Mouse (Mus musculus): ENCODE measurements at regions not wholly inside any gene's neighbourhood (a gene's known extent, or its start where the extent isn't known, plus 50 kb on each side); places are given as distances from the start of the nearest gene placed in this dataset.

- WGBS = 83% methylated on average over 6 of the region's 6 CpGs
- H3K27ac ChIP-seq (ENCODE audit: low read depth, low read length) = no peak overlapping the region
- no peaks in the 10 kb centered on the region for H3K4me1 ChIP-seq (ENCODE audit: control insufficient read depth, insufficient read depth, low read length)
- ATAC-seq (ENCODE audit: insufficient read depth, low FRiP score, low TSS enrichment) (0 out of 2 replicates have a peak, but pooled peaks have one; percentile 23), DNase-seq (ENCODE audit: low spot score) (no peak)
- H3K9ac ChIP-seq (ENCODE audit: low read length) = no peak overlapping the region
- no peak overlapping the region for H3K4me3 ChIP-seq (ENCODE audit: low read depth, low read length)
- no peaks in the 10 kb centered on the region for H3K27me3 ChIP-seq (ENCODE audit: control insufficient read depth, insufficient read depth, low read length)
- no peaks in the 10 kb centered on the region for H3K9me3 ChIP-seq (ENCODE audit: control insufficient read depth, low read length)
- H3K4me2 ChIP-seq (ENCODE audit: low read depth) = no peak overlapping the region
- H3K36me3 ChIP-seq (ENCODE audit: control insufficient read depth, insufficient read depth, low read length) = no peaks in the 10 kb centered on the region
These were observed 145.1 kb upstream of the L3mbtl3 start for GRCm38 (mm10) chr10:26520879-26521278.

GRCm38 (mm10) chr10:26525848-26526546 lies 150.2 kb upstream of the L3mbtl3 start:
- Histone ChIP-seq H3K9ac (ENCODE audit: low read length) (no peak overlapping the region), H3K4me3 (ENCODE audit: low read depth, low read length) (no peak overlapping the region), H3K27me3 (ENCODE audit: control insufficient read depth, insufficient read depth, low read length) (no peaks in the 10 kb centered on the region), H3K4me1 (ENCODE audit: control insufficient read depth, insufficient read depth, low read length) (no peaks in the 10 kb centered on the region), H3K36me3 (ENCODE audit: control insufficient read depth, insufficient read depth, low read length) (no peaks in the 10 kb centered on the region), H3K27ac (ENCODE audit: low read depth, low read length) (no peak overlapping the region), H3K4me2 (ENCODE audit: low read depth) (no peak overlapping the region), H3K9me3 (ENCODE audit: control insufficient read depth, low read length) (no peaks in the 10 kb centered on the region)
- no peak for DNase-seq (ENCODE audit: low spot score)
- WGBS = 87% methylated on average over 4 of the region's 4 CpGs
- no peak for ATAC-seq (ENCODE audit: insufficient read depth, low FRiP score, low TSS enrichment)

GRCm38 (mm10) chr10:26540189-26540588 lies 164.4 kb upstream of the L3mbtl3 start:
- no peaks in the 10 kb centered on the region for H3K9me3 ChIP-seq (ENCODE audit: control insufficient read depth, low read length)
- no peaks in the 10 kb centered on the region for H3K36me3 ChIP-seq (ENCODE audit: control insufficient read depth, insufficient read depth, low read length)
- H3K4me1 ChIP-seq (ENCODE audit: control insufficient read depth, insufficient read depth, low read length) = no peaks in the 10 kb centered on the region
- ATAC-seq (ENCODE audit: insufficient read depth, low FRiP score, low TSS enrichment) (no peak), DNase-seq (ENCODE audit: low spot score) (no peak)
- no peak overlapping the region for H3K27ac ChIP-seq (ENCODE audit: low read depth, low read length)
- H3K4me3 ChIP-seq (ENCODE audit: low read depth, low read length) = no peak overlapping the region
- no peaks in the 10 kb centered on the region for H3K27me3 ChIP-seq (ENCODE audit: control insufficient read depth, insufficient read depth, low read length)
- H3K9ac ChIP-seq (ENCODE audit: low read length) = no peak overlapping the region
- no peak overlapping the region for H3K4me2 ChIP-seq (ENCODE audit: low read depth)

GRCm38 (mm10) chr10:26544061-26544460 lies 168.3 kb upstream of the L3mbtl3 start:
- Histone ChIP-seq H3K4me3 (ENCODE audit: low read depth, low read length) (no peak overlapping the region), H3K9ac (ENCODE audit: low read length) (no peak overlapping the region), H3K36me3 (ENCODE audit: control insufficient read depth, insufficient read depth, low read length) (no peaks in the 10 kb centered on the region), H3K4me2 (ENCODE audit: low read depth) (no peak overlapping the region), H3K4me1 (ENCODE audit: control insufficient read depth, insufficient read depth, low read length) (no peaks in the 10 kb centered on the region), H3K9me3 (ENCODE audit: control insufficient read depth, low read length) (no peaks in the 10 kb centered on the region), H3K27me3 (ENCODE audit: control insufficient read depth, insufficient read depth, low read length) (no peaks in the 10 kb centered on the region), H3K27ac (ENCODE audit: low read depth, low read length) (no peak overlapping the region)
- ATAC-seq (ENCODE audit: insufficient read depth, low FRiP score, low TSS enrichment) (no peak), DNase-seq (ENCODE audit: low spot score) (no peak)
- 98% methylated on average over 1 of the region's 1 CpGs for WGBS

GRCm38 (mm10) chr10:26544796-26545195 lies 169.0 kb upstream of the L3mbtl3 start:
- DNase-seq (ENCODE audit: low spot score) (no peak), ATAC-seq (ENCODE audit: insufficient read depth, low FRiP score, low TSS enrichment) (no peak)
- Histone ChIP-seq H3K4me2 (ENCODE audit: low read depth) (no peak overlapping the region), H3K4me3 (ENCODE audit: low read depth, low read length) (no peak overlapping the region), H3K9me3 (ENCODE audit: control insufficient read depth, low read length) (no peaks in the 10 kb centered on the region), H3K36me3 (ENCODE audit: control insufficient read depth, insufficient read depth, low read length) (no peaks in the 10 kb centered on the region), H3K9ac (ENCODE audit: low read length) (no peak overlapping the region), H3K27me3 (ENCODE audit: control insufficient read depth, insufficient read depth, low read length) (no peaks in the 10 kb centered on the region), H3K4me1 (ENCODE audit: control insufficient read depth, insufficient read depth, low read length) (no peaks in the 10 kb centered on the region), H3K27ac (ENCODE audit: low read depth, low read length) (no peak overlapping the region)
- WGBS = 73% methylated on average over 1 of the region's 1 CpGs

- no peaks in the 10 kb centered on the region for H3K9me3 ChIP-seq (ENCODE audit: control insufficient read depth, low read length)
- DNase-seq (ENCODE audit: low spot score) = no peak
- ATAC-seq (ENCODE audit: insufficient read depth, low FRiP score, low TSS enrichment) = no peak
- H3K9ac ChIP-seq (ENCODE audit: low read length) = no peak overlapping the region
- WGBS = 75% methylated on average over 8 of the region's 8 CpGs
- H3K4me1 ChIP-seq (ENCODE audit: control insufficient read depth, insufficient read depth, low read length) = no peaks in the 10 kb centered on the region
- no peaks in the 10 kb centered on the region for H3K27me3 ChIP-seq (ENCODE audit: control insufficient read depth, insufficient read depth, low read length)
- no peak overlapping the region for H3K4me3 ChIP-seq (ENCODE audit: low read depth, low read length)
- H3K36me3 ChIP-seq (ENCODE audit: control insufficient read depth, insufficient read depth, low read length) = no peaks in the 10 kb centered on the region
- H3K27ac ChIP-seq (ENCODE audit: low read depth, low read length) = no peak overlapping the region
- no peak overlapping the region for H3K4me2 ChIP-seq (ENCODE audit: low read depth)
These were observed 180.5 kb upstream of the L3mbtl3 start for GRCm38 (mm10) chr10:26556246-26556645.

GRCm38 (mm10) chr10:26558118-26558517 lies 182.3 kb upstream of the L3mbtl3 start:
- Histone ChIP-seq H3K9me3 (ENCODE audit: control insufficient read depth, low read length) (no peaks in the 10 kb centered on the region), H3K4me2 (ENCODE audit: low read depth) (no peak overlapping the region), H3K4me1 (ENCODE audit: control insufficient read depth, insufficient read depth, low read length) (no peaks in the 10 kb centered on the region), H3K27me3 (ENCODE audit: control insufficient read depth, insufficient read depth, low read length) (no peaks in the 10 kb centered on the region), H3K27ac (ENCODE audit: low read depth, low read length) (no peak overlapping the region), H3K36me3 (ENCODE audit: control insufficient read depth, insufficient read depth, low read length) (no peaks in the 10 kb centered on the region), H3K4me3 (ENCODE audit: low read depth, low read length) (no peak overlapping the region), H3K9ac (ENCODE audit: low read length) (no peak overlapping the region)
- ATAC-seq (ENCODE audit: insufficient read depth, low FRiP score, low TSS enrichment) (no peak), DNase-seq (ENCODE audit: low spot score) (no peak)
- WGBS = 58% methylated on average over 1 of the region's 1 CpGs

GRCm38 (mm10) chr10:26559323-26559722 lies 183.6 kb upstream of the L3mbtl3 start:
- Histone ChIP-seq H3K9ac (ENCODE audit: low read length) (no peak overlapping the region), H3K9me3 (ENCODE audit: control insufficient read depth, low read length) (no peaks in the 10 kb centered on the region), H3K27ac (ENCODE audit: low read depth, low read length) (no peak overlapping the region), H3K4me1 (ENCODE audit: control insufficient read depth, insufficient read depth, low read length) (no peaks in the 10 kb centered on the region), H3K36me3 (ENCODE audit: control insufficient read depth, insufficient read depth, low read length) (no peaks in the 10 kb centered on the region), H3K4me2 (ENCODE audit: low read depth) (no peak overlapping the region), H3K27me3 (ENCODE audit: control insufficient read depth, insufficient read depth, low read length) (no peaks in the 10 kb centered on the region), H3K4me3 (ENCODE audit: low read depth, low read length) (no peak overlapping the region)
- ATAC-seq (ENCODE audit: insufficient read depth, low FRiP score, low TSS enrichment) (no peak), DNase-seq (ENCODE audit: low spot score) (no peak)
- 81% methylated on average over 4 of the region's 4 CpGs for WGBS

GRCm38 (mm10) chr10:26560456-26560855 lies 184.7 kb upstream of the L3mbtl3 start:
- Histone ChIP-seq H3K4me1 (ENCODE audit: control insufficient read depth, insufficient read depth, low read length) (no peaks in the 10 kb centered on the region), H3K27ac (ENCODE audit: low read depth, low read length) (no peak overlapping the region), H3K9me3 (ENCODE audit: control insufficient read depth, low read length) (no peaks in the 10 kb centered on the region), H3K9ac (ENCODE audit: low read length) (no peak overlapping the region), H3K27me3 (ENCODE audit: control insufficient read depth, insufficient read depth, low read length) (no peaks in the 10 kb centered on the region), H3K36me3 (ENCODE audit: control insufficient read depth, insufficient read depth, low read length) (no peaks in the 10 kb centered on the region), H3K4me2 (ENCODE audit: low read depth) (no peak overlapping the region), H3K4me3 (ENCODE audit: low read depth, low read length) (no peak overlapping the region)
- no peak for ATAC-seq (ENCODE audit: insufficient read depth, low FRiP score, low TSS enrichment)
- 88% methylated on average over 4 of the region's 4 CpGs for WGBS
- no peak for DNase-seq (ENCODE audit: low spot score)
